Mouse (Mus musculus) left cerebral cortex, postnatal 4 days (tissue): ENCODE results near the gene Mpv17l2. TPM values are rescaled to one million over a fixed set of nuclear protein-coding genes. Genes with fewer than 3 reads are reported as not detected.

Experiments used
- DNase-seq: peaks from one replicate; pipeline ENCODE4 v3.0.0-alpha.2; 2022
- intact Hi-C: fragments of 180-260 bp; cut with DNase I; formaldehyde crosslinking; loops from one replicate; pipeline ENCODE4 v1.15.1; 2025
- total RNA-seq, 2 experiments: library from RNA; stranded (reverse); gene quantifications; 2 replicates each; pipeline ENCODE4 v1.2.3; 2021

Gene Mpv17l2
- total RNA-seq, 2 experiments from 2014 or later = 31.7 to 32.6 TPM

- DNase-seq = no peak
- intact Hi-C loops = no loop called here
These were observed 7.6 kb upstream of the Mpv17l2 start for GRCm38 (mm10) chr8:70768231-70768776.

DNA sequence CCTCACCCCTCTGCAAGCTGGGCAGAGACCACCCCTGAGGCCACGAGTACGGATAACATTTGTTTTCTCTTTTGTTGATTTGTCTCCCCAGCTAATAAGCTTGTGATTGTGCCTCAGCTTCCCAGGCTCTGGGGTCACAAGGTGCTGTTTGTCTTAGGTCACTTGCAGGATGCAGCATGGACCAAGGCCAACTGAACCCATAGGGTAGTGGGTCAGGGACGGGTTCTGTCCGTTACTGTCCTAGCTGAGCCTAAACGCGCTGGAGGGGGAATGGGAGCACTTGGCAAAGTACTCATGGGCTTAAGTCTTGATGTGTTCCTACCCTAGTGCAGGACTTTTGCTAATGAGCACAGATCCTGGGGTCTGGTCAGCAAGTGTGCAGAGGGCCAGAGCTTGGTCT lies 6.8 kb upstream of the Mpv17l2 start:
- DNase-seq = no peak
- intact Hi-C loops = no loop called here

- intact Hi-C loops = no loop called here
- no peak for DNase-seq
These were observed 6.1 kb upstream of the Mpv17l2 start for GRCm38 (mm10) chr8:70766571-70767440.

GRCm38 (mm10) chr8:70765838-70766570 lies 5.3 kb upstream of the Mpv17l2 start:
- intact Hi-C loops = no loop called here
- DNase-seq = no peak

GRCm38 (mm10) chr8:70765329-70765728 lies 4.6 kb upstream of the Mpv17l2 start:
- intact Hi-C loops = no loop called here
- DNase-seq = no peak

GRCm38 (mm10) chr8:70764676-70765075 lies 3.9 kb upstream of the Mpv17l2 start:
- intact Hi-C loops = no loop called here
- no peak for DNase-seq

GRCm38 (mm10) chr8:70764026-70764425 lies 3.3 kb upstream of the Mpv17l2 start:
- DNase-seq = no peak
- intact Hi-C loops = no loop called here

GRCm38 (mm10) chr8:70763354-70763753 lies 2.6 kb upstream of the Mpv17l2 start:
- intact Hi-C loops = no loop called here
- DNase-seq = peak; percentile 69

GRCm38 (mm10) chr8:70762118-70762517 lies 1.4 kb upstream of the Mpv17l2 start:
- DNase-seq = no peak
- intact Hi-C loops = no loop called here

GRCm38 (mm10) chr8:70760350-70760749 lies 396 bp downstream of the Mpv17l2 start:
- intact Hi-C loops = no loop called here
- no peak for DNase-seq

- peak; percentile 89 for DNase-seq
- intact Hi-C loops = no loop called here
These were observed 1.9 kb downstream of the Mpv17l2 start for GRCm38 (mm10) chr8:70758616-70759561.

- peak; percentile 90 for DNase-seq
- intact Hi-C loops = no loop called here
These were observed 2.5 kb downstream of the Mpv17l2 start for GRCm38 (mm10) chr8:70758308-70758615.

DNA sequence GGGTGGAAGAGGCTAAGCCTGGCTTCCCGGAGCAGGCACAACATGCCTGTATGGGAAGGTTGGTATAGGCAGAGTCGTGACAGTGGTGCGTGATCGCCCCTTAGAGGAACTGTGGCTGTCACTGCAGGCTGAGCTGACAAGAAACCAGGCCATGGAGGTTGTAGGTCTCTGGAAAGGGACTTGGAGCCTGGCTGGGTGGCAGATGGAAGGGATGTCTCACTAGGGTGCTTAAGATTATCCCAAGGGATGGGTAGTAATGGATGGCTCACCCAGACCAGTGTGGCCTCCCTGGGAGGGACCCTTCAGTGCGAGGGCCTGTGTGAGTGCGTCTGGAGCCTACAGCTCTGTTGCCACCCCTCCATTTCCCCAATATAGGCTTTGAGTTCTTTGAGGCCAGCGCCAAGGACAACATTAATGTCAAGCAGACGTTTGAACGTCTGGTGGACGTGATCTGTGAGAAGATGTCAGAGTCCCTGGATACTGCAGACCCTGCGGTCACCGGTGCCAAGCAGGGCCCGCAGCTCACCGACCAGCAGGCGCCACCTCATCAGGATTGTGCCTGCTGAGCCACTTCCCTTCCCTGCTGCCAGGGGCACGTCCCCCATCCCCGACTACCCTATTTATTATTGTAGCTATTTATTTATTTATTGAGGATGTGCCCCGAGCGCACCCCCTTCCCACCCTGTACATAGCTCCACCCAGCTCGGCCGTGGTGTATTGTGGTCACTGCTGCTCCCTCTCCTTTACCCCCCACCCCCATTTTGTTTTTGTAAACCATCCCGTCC lies 3.0 kb downstream of the Mpv17l2 start:
- DNase-seq = peak; percentile 67
- intact Hi-C loops = no loop called here

GRCm38 (mm10) chr8:70756476-70757040 lies 4.2 kb downstream of the Mpv17l2 start:
- no peak for DNase-seq
- intact Hi-C loops = no loop called here

DNA sequence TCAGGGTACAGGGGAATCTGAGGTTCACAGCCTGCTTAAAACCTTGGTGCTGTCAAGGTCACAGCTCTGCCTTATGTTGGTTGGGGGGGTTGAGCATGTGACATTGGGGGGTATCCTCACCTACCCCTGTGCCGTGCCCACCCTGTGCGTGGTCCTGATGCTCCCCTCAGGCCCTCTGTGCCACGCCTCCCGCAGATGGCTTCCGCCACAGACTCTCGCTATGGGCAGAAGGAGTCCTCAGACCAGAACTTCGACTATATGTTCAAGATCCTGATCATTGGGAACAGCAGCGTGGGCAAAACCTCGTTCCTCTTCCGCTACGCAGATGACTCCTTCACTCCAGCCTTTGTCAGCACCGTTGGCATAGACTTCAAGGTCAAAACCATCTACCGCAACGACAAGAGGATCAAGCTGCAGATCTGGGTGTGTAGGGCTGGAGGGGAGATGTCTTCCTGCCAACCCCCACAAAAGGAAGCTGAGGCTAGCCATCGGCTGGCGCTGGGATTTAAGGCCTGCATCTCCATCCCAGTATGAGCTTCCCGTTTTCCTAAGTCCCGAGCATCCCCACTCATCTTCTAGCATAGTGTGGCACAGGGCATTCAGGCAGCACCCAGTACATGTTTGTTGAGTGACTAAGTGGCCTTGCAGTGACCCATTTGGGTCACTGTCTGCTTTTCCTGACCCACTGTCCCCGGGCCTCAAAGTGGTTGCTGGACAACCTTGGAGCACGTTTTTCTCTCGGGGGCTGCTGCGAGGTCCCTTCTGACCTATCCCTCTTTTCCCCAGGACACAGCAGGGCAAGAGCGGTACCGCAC lies 4.9 kb downstream of the Mpv17l2 start:
- intact Hi-C loops = no loop called here

GRCm38 (mm10) chr8:70754871-70755660 lies 5.7 kb downstream of the Mpv17l2 start:
- intact Hi-C loops = no loop called here
- DNase-seq = peak; percentile 81

More for the DNA sequence above, 4.9 kb downstream of the Mpv17l2 start:
- peak; percentile 12 for DNase-seq

DNA sequence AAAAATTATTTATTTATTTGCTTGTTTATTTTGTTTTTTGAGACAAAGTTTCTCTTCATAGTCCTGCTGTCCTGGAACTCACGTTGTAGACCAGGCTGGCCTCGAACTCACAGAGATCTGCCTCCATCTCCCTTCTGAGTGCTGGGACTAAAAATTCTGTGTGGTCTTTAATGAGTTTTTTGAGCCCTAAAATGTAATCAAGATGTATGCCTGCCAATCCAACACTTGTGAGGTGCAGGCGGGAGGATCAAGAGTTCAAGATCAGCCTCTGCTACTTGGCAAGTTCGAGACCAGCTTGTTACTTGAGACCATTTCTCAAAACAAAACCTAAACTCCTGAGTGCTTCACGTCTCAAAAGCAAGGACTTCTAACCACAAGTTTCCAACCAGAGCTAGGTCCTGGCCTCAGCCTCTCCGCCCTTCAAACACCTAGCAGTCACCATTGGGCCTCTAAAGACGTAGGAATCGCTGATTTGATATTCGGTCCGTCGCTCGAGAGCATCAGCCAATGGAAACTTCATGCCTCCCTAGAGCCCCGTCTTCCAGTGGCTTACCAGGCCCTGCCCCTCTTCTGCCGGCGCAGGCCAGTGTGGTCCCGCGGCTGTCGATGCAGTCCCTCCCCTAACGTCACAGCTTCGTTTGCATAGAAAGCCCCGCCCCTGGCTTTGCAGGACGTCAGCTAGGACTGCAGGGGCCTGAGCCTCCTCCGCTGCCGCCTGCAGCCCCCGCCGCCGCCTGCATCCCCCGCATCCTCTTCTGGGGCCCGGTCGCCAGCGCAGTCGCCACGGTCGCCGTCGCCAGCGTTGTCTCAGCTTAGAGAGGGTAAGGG lies 6.5 kb downstream of the Mpv17l2 start, which contains the start of gene Rab3a:
Rab3a (plus strand) TSS at position 637 of the 828 bp plus-strand sequence.
- intact Hi-C loops = no loop called here
- DNase-seq = peak; percentile 98
